Mouse (Mus musculus): Measurements from ENCODE around the gene Cdkn1a.

GRCm38 (mm10) chr17:29056207-29056606 lies 34.6 kb upstream of the Cdkn1a start:
- TF ChIP-seq CTCF (IDR thresholded peaks at IDR 0.05; ENCODE audit: low read depth, low read length) (no peak), POLR2A (IDR thresholded peaks at IDR 0.05; ENCODE audit: insufficient read depth, low read length) (no peak)
